In genomic region chr6:97221205-97222025, GRCm38 (mm10) we compare ENCODE assay signal across 8 mouse cellular contexts. TPM values are rescaled to one million over a fixed set of nuclear protein-coding genes. Genes with fewer than 3 reads are reported as not detected.
DNase-seq lines count a peak whose midpoint lies in the region; ATAC-seq and TF ChIP-seq lines count a peak whose summit lies in the region.

No protein-coding gene starts in this region.

- no peak for TF ChIP-seq POLR2A in brain, embryonic 14.5 days (IDR thresholded peaks at IDR 0.05; ENCODE audit: borderline replicate concordance, extremely low read depth, insufficient read depth, insufficient read length, poor library complexity, severe bottlenecking)

- no peaks in the 10 kb centered on the region for H3K9me3 ChIP-seq in hindbrain, postnatal 0 days (ENCODE audit: low read length)
- no peaks in the 10 kb centered on the region for H3K9me3 ChIP-seq in hindbrain, embryonic 14.5 days (ENCODE audit: control insufficient read depth, low read length)
- no peaks in the 10 kb centered on the region for H3K9me3 ChIP-seq in kidney, embryonic 15.5 days (replicated peaks)
- H3K9me3 ChIP-seq in midbrain, embryonic 13.5 days: no peaks in the 10 kb centered on the region

- H3K4me3 ChIP-seq in hindbrain, postnatal 0 days (ENCODE audit: low read length): no peak overlapping the region
- no peak overlapping the region for H3K4me3 ChIP-seq in hindbrain, embryonic 14.5 days (replicated peaks; ENCODE audit: low read length)
- no peak overlapping the region for H3K4me3 ChIP-seq in kidney, embryonic 15.5 days (replicated peaks)
- no peak overlapping the region for H3K4me3 ChIP-seq in midbrain, embryonic 13.5 days (replicated peaks)

- DNase-seq in hindbrain, postnatal 0 days (ENCODE audit: low spot score): peak; percentile 18
- DNase-seq in hindbrain, embryonic 14.5 days (ENCODE audit: low spot score): no peak
- DNase-seq in brain, embryonic 14.5 days (ENCODE audit: low read depth): peak; percentile 62
- DNase-seq in layer of hippocampus, adult 9-11 months: peak; percentile 80
- peak; percentile 71 to 79 for DNase-seq in right cerebral cortex, adult 2 months (ENCODE audit: low spot score in 2 of 2)
- no peak for DNase-seq in spleen, postnatal 14 days (ENCODE audit: low spot score in 2 of 2)

- TF ChIP-seq CTCF in hindbrain, postnatal 0 days (IDR thresholded peaks at IDR 0.05; ENCODE audit: low read depth): no peak
- no peak for TF ChIP-seq CTCF in brain, embryonic 14.5 days (IDR thresholded peaks at IDR 0.05; ENCODE audit: borderline replicate concordance, extremely low read depth, insufficient read depth, insufficient read length)

- no peak overlapping the region for H3K4me2 ChIP-seq in hindbrain, postnatal 0 days (ENCODE audit: low read depth, low read length)
- no peak overlapping the region for H3K4me2 ChIP-seq in hindbrain, embryonic 14.5 days (replicated peaks)
- no peak overlapping the region for H3K4me2 ChIP-seq in kidney, embryonic 15.5 days
- no peak overlapping the region for H3K4me2 ChIP-seq in midbrain, embryonic 13.5 days (replicated peaks)

- ATAC-seq in hindbrain, postnatal 0 days: no peak
- ATAC-seq in hindbrain, embryonic 14.5 days (ENCODE audit: low FRiP score): no peak
- ATAC-seq in kidney, embryonic 15.5 days (replicated peaks; ENCODE audit: low FRiP score): no peak
- ATAC-seq in midbrain, embryonic 13.5 days: no peak

- no peak overlapping the region for H3K9ac ChIP-seq in hindbrain, postnatal 0 days (replicated peaks; ENCODE audit: low read length)
- H3K9ac ChIP-seq in hindbrain, embryonic 14.5 days: no peak overlapping the region
- no peak overlapping the region for H3K9ac ChIP-seq in kidney, embryonic 15.5 days
- H3K9ac ChIP-seq in midbrain, embryonic 13.5 days (replicated peaks): no peak overlapping the region

- no peaks in the 10 kb centered on the region for H3K4me1 ChIP-seq in hindbrain, postnatal 0 days (ENCODE audit: insufficient read depth, low read length)
- peaks cover 7% of the 10 kb centered on the region for H3K4me1 ChIP-seq in hindbrain, embryonic 14.5 days (replicated peaks; ENCODE audit: control insufficient read depth, insufficient read depth, low read length)
- peaks cover 19% of the 10 kb centered on the region for H3K4me1 ChIP-seq in kidney, embryonic 15.5 days
- peaks cover 14% of the 10 kb centered on the region for H3K4me1 ChIP-seq in midbrain, embryonic 13.5 days (replicated peaks)

- 0 out of 2 replicates have a peak overlapping the region, but pooled peaks have one; percentile 20 for H3K27ac ChIP-seq in hindbrain, postnatal 0 days
- H3K27ac ChIP-seq in hindbrain, embryonic 14.5 days: no peak overlapping the region
- H3K27ac ChIP-seq in kidney, embryonic 15.5 days: no peak overlapping the region
- no peak overlapping the region for H3K27ac ChIP-seq in midbrain, embryonic 13.5 days

- 54% methylated on average over 15 of the region's 15 CpGs for WGBS in hindbrain, postnatal 0 days
- WGBS in hindbrain, embryonic 14.5 days: 68% methylated on average over 15 of the region's 15 CpGs
- 65% methylated on average over 15 of the region's 15 CpGs for WGBS in kidney, embryonic 15.5 days
- 75% methylated on average over 15 of the region's 15 CpGs for WGBS in midbrain, embryonic 13.5 days

- H3K27me3 ChIP-seq in hindbrain, postnatal 0 days (ENCODE audit: insufficient read depth, low read length): no peaks in the 10 kb centered on the region
- H3K27me3 ChIP-seq in hindbrain, embryonic 14.5 days (ENCODE audit: control insufficient read depth, insufficient read depth, low read length): no peaks in the 10 kb centered on the region
- no peaks in the 10 kb centered on the region for H3K27me3 ChIP-seq in kidney, embryonic 15.5 days
- H3K27me3 ChIP-seq in midbrain, embryonic 13.5 days: no peaks in the 10 kb centered on the region

- no peaks in the 10 kb centered on the region for H3K36me3 ChIP-seq in hindbrain, postnatal 0 days (ENCODE audit: insufficient read depth, low read length)
- no peaks in the 10 kb centered on the region for H3K36me3 ChIP-seq in hindbrain, embryonic 14.5 days (replicated peaks; ENCODE audit: control insufficient read depth, insufficient read depth)
- H3K36me3 ChIP-seq in kidney, embryonic 15.5 days: no peaks in the 10 kb centered on the region
- H3K36me3 ChIP-seq in midbrain, embryonic 13.5 days: peaks cover 3% of the 10 kb centered on the region; the same call in 1 of the 2 replicates

RNA-seq across cellular contexts. Expression of gene Arl6ip5, which starts 10.9 kb away (rescaled TPM):
- 88.3 and 97.5 TPM in 2 replicates for total RNA-seq in hindbrain, postnatal 0 days (2014; rRNA removed)
- 117 and 122 TPM in 2 replicates for polyA plus RNA-seq in hindbrain, postnatal 0 days (2015; fragmentation: Nextera tagmentation; extraction: Ambion mirVana)
- polyA plus RNA-seq in hindbrain, embryonic 14.5 days (2014; fragmentation: Nextera tagmentation; extraction: Ambion mirVana): 76.7 and 79.3 TPM in 2 replicates
- polyA plus RNA-seq in brain, embryonic 14.5 days (2012; rRNA removed): 111 and 125 TPM in 2 replicates
- polyA plus RNA-seq in kidney, embryonic 15.5 days (2015; fragmentation: Nextera tagmentation; extraction: Ambion mirVana): 69.1 and 76.4 TPM in 2 replicates
- 113 and 114 TPM in 2 replicates for polyA plus RNA-seq in midbrain, embryonic 13.5 days (2015; fragmentation: Nextera tagmentation; extraction: Ambion mirVana)

RNA-seq across cellular contexts. Expression of gene Uba3, which starts 16.0 kb away (rescaled TPM):
- 44.2 and 60.3 TPM in 2 replicates for total RNA-seq in hindbrain, postnatal 0 days (2014; rRNA removed)
- polyA plus RNA-seq in hindbrain, postnatal 0 days (2015; fragmentation: Nextera tagmentation; extraction: Ambion mirVana): 63.4 and 64.4 TPM in 2 replicates
- polyA plus RNA-seq in hindbrain, embryonic 14.5 days (2014; fragmentation: Nextera tagmentation; extraction: Ambion mirVana): 94.6 and 95.8 TPM in 2 replicates
- 71.3 and 84.4 TPM in 2 replicates for polyA plus RNA-seq in brain, embryonic 14.5 days (2012; rRNA removed)
- polyA plus RNA-seq in kidney, embryonic 15.5 days (2015; fragmentation: Nextera tagmentation; extraction: Ambion mirVana): 74.1 and 82.6 TPM in 2 replicates
- polyA plus RNA-seq in midbrain, embryonic 13.5 days (2015; fragmentation: Nextera tagmentation; extraction: Ambion mirVana): 92.7 and 96.8 TPM in 2 replicates

RNA-seq across cellular contexts. Expression of gene Lmod3, which starts 31.1 kb away (rescaled TPM):
- total RNA-seq in hindbrain, postnatal 0 days (2014; rRNA removed): 0.21 TPM in 1 of 2 replicates, not detected in the other
- polyA plus RNA-seq in hindbrain, postnatal 0 days (2015; fragmentation: Nextera tagmentation; extraction: Ambion mirVana): not detected in 2 replicates
- polyA plus RNA-seq in hindbrain, embryonic 14.5 days (2014; fragmentation: Nextera tagmentation; extraction: Ambion mirVana): not detected in 2 replicates
- polyA plus RNA-seq in brain, embryonic 14.5 days (2012; rRNA removed): 0.05 and 0.09 TPM in 2 replicates
- 0.79 and 1.3 TPM in 2 replicates for polyA plus RNA-seq in kidney, embryonic 15.5 days (2015; fragmentation: Nextera tagmentation; extraction: Ambion mirVana)
- 0.07 TPM in 1 of 2 replicates, not detected in the other for polyA plus RNA-seq in midbrain, embryonic 13.5 days (2015; fragmentation: Nextera tagmentation; extraction: Ambion mirVana)

RNA-seq across cellular contexts. Expression of gene Tmf1, which starts 42.5 kb away (rescaled TPM):
- total RNA-seq in hindbrain, postnatal 0 days (2014; rRNA removed): 15.9 and 19.8 TPM in 2 replicates
- 50.8 and 53.5 TPM in 2 replicates for polyA plus RNA-seq in hindbrain, postnatal 0 days (2015; fragmentation: Nextera tagmentation; extraction: Ambion mirVana)
- polyA plus RNA-seq in hindbrain, embryonic 14.5 days (2014; fragmentation: Nextera tagmentation; extraction: Ambion mirVana): 39.8 and 40.5 TPM in 2 replicates
- polyA plus RNA-seq in brain, embryonic 14.5 days (2012; rRNA removed): 3.0 and 8.4 TPM in 2 replicates
- 34.7 and 39.5 TPM in 2 replicates for polyA plus RNA-seq in kidney, embryonic 15.5 days (2015; fragmentation: Nextera tagmentation; extraction: Ambion mirVana)
- 37.7 and 45.0 TPM in 2 replicates for polyA plus RNA-seq in midbrain, embryonic 13.5 days (2015; fragmentation: Nextera tagmentation; extraction: Ambion mirVana)

Comparison
In these comparisons a context has a peak if more than half of its experiments do, and no peak if none do; other contexts are left out.
1. DNase-seq: peak in hindbrain, postnatal 0 days (single experiment), brain, embryonic 14.5 days (single experiment), layer of hippocampus, adult 9-11 months (single experiment) and right cerebral cortex, adult 2 months (2 of 2); none in hindbrain, embryonic 14.5 days (single experiment) and spleen, postnatal 14 days (0 of 2).